In genomic region chr15:10628131-10628979, GRCm38 (mm10) we compare ENCODE assay signal across 16 mouse cellular contexts.
DNase-seq lines count a peak whose midpoint lies in the region; ATAC-seq and TF ChIP-seq lines count a peak whose summit lies in the region.
"Had no signal": no experiment of that assay in that cellular context is flagged by ENCODE, and none has a peak within 500 bp of the region (broad histone marks: within the 10 kb centered on the region; RNA-seq: fewer than 3 reads in every experiment).

No protein-coding gene starts in this region.

- H3K27me3 ChIP-seq in forebrain, embryonic 10.5 days (ENCODE audit: poor library complexity, severe bottlenecking), result no peaks in the 10 kb centered on the region
- no peaks in the 10 kb centered on the region for H3K27me3 ChIP-seq in forebrain, embryonic 16.5 days (replicated peaks; ENCODE audit: control insufficient read depth, insufficient read depth, low read length)
- no peaks in the 10 kb centered on the region for H3K27me3 ChIP-seq in lung, embryonic 14.5 days (ENCODE audit: insufficient read depth, low read length)
- no peaks in the 10 kb centered on the region for H3K27me3 ChIP-seq in embryonic facial prominence, embryonic 15.5 days
- no peaks in the 10 kb centered on the region for H3K27me3 ChIP-seq in liver, embryonic 15.5 days
- H3K27me3 ChIP-seq: forebrain, embryonic 15.5 days; heart, embryonic 15.5 days; hindbrain, embryonic 13.5 days; midbrain, embryonic 15.5 days had no signal

- peaks cover 52% of the 10 kb centered on the region for H3K4me1 ChIP-seq in forebrain, embryonic 10.5 days
- H3K4me1 ChIP-seq in forebrain, embryonic 16.5 days (replicated peaks; ENCODE audit: control insufficient read depth, insufficient read depth, low read length), result no peaks in the 10 kb centered on the region
- H3K4me1 ChIP-seq in lung, embryonic 14.5 days (ENCODE audit: insufficient read depth), result 0 out of 2 replicates have a peak, but pooled peaks cover 5% of the 10 kb centered on the region
- peaks cover 46% of the 10 kb centered on the region for H3K4me1 ChIP-seq in embryonic facial prominence, embryonic 15.5 days
- H3K4me1 ChIP-seq in liver, embryonic 15.5 days (replicated peaks), result peaks cover 11% of the 10 kb centered on the region
- H3K4me1 ChIP-seq: forebrain, embryonic 15.5 days; heart, embryonic 15.5 days; midbrain, embryonic 15.5 days had no signal

- H3K4me2 ChIP-seq in forebrain, embryonic 16.5 days (ENCODE audit: low read length), result no peak overlapping the region
- H3K4me2 ChIP-seq in lung, embryonic 14.5 days, result 0 out of 2 replicates have a peak overlapping the region, but pooled peaks have one; percentile 15
- H3K4me2 ChIP-seq in embryonic facial prominence, embryonic 15.5 days (replicated peaks), result peak overlapping the region; percentile 22; the same call in 1 of the 2 replicates
- H3K4me2 ChIP-seq in liver, embryonic 15.5 days, result no peak overlapping the region
- H3K4me2 ChIP-seq: forebrain, embryonic 15.5 days; heart, embryonic 15.5 days; hindbrain, embryonic 13.5 days; midbrain, embryonic 15.5 days had no signal

- no peak overlapping the region for H3K4me3 ChIP-seq in forebrain, embryonic 10.5 days
- H3K4me3 ChIP-seq in forebrain, embryonic 16.5 days (replicated peaks; ENCODE audit: low read length), result no peak overlapping the region
- no peak overlapping the region for H3K4me3 ChIP-seq in lung, embryonic 14.5 days (ENCODE audit: low read depth, low read length)
- H3K4me3 ChIP-seq in embryonic facial prominence, embryonic 15.5 days (replicated peaks), result no peak overlapping the region
- no peak overlapping the region for H3K4me3 ChIP-seq in liver, embryonic 15.5 days (replicated peaks)
- H3K4me3 ChIP-seq: forebrain, embryonic 15.5 days; heart, embryonic 15.5 days; hindbrain, embryonic 13.5 days; midbrain, embryonic 15.5 days had no signal

- no peak for ATAC-seq in forebrain, embryonic 16.5 days
- ATAC-seq in lung, embryonic 14.5 days (ENCODE audit: insufficient read depth), result peak; percentile 74
- peak; percentile 89 for ATAC-seq in embryonic facial prominence, embryonic 15.5 days (ENCODE audit: insufficient number of reproducible peaks, low FRiP score, low TSS enrichment, low read depth)
- ATAC-seq in liver, embryonic 15.5 days (ENCODE audit: insufficient read depth), result no peak
- ATAC-seq: forebrain, embryonic 15.5 days; midbrain, embryonic 15.5 days had no signal

- peaks cover 49% of the 10 kb centered on the region for H3K36me3 ChIP-seq in forebrain, embryonic 10.5 days (replicated peaks)
- H3K36me3 ChIP-seq in forebrain, embryonic 16.5 days (ENCODE audit: control insufficient read depth, insufficient read depth), result no peaks in the 10 kb centered on the region
- H3K36me3 ChIP-seq in lung, embryonic 14.5 days (ENCODE audit: insufficient read depth), result peaks cover 21% of the 10 kb centered on the region
- peaks cover 13% of the 10 kb centered on the region; the same call in 1 of the 2 replicates for H3K36me3 ChIP-seq in embryonic facial prominence, embryonic 15.5 days
- no peaks in the 10 kb centered on the region for H3K36me3 ChIP-seq in liver, embryonic 15.5 days (replicated peaks)
- H3K36me3 ChIP-seq: heart, embryonic 15.5 days; midbrain, embryonic 15.5 days had no signal

- no peak overlapping the region for H3K9ac ChIP-seq in forebrain, embryonic 16.5 days (replicated peaks; ENCODE audit: low read depth, low read length)
- no peak overlapping the region for H3K9ac ChIP-seq in lung, embryonic 14.5 days
- H3K9ac ChIP-seq in embryonic facial prominence, embryonic 15.5 days, result no peak overlapping the region
- no peak overlapping the region for H3K9ac ChIP-seq in liver, embryonic 15.5 days
- H3K9ac ChIP-seq: forebrain, embryonic 15.5 days; heart, embryonic 15.5 days; hindbrain, embryonic 13.5 days; midbrain, embryonic 15.5 days had no signal

- peak overlapping the region; percentile 60; the same call in 1 of the 2 replicates for H3K27ac ChIP-seq in forebrain, embryonic 10.5 days
- no peak overlapping the region for H3K27ac ChIP-seq in forebrain, embryonic 16.5 days (ENCODE audit: low read length)
- peak overlapping the region; percentile 32; the same call in 1 of the 2 replicates for H3K27ac ChIP-seq in lung, embryonic 14.5 days (ENCODE audit: low read depth)
- peak overlapping the region; percentile 94 for H3K27ac ChIP-seq in embryonic facial prominence, embryonic 15.5 days (replicated peaks)
- peak overlapping the region; percentile 24; the same call in 1 of the 2 replicates for H3K27ac ChIP-seq in liver, embryonic 15.5 days (replicated peaks)
- H3K27ac ChIP-seq: forebrain, embryonic 15.5 days; heart, embryonic 15.5 days; hindbrain, embryonic 13.5 days; midbrain, embryonic 15.5 days had no signal

- TF ChIP-seq CTCF in lung, embryonic 14.5 days (IDR thresholded peaks at IDR 0.05; ENCODE audit: low read depth), result no peak

- WGBS in forebrain, embryonic 10.5 days, result 74% methylated on average over 16 of the region's 16 CpGs
- 87% methylated on average over 16 of the region's 16 CpGs for WGBS in forebrain, embryonic 16.5 days
- WGBS in lung, embryonic 14.5 days, result 41% methylated on average over 16 of the region's 16 CpGs
- WGBS in embryonic facial prominence, embryonic 15.5 days, result 28% methylated on average over 16 of the region's 16 CpGs
- 71% methylated on average over 16 of the region's 16 CpGs for WGBS in liver, embryonic 15.5 days (ENCODE audit: insufficient replicate concordance)

- no peaks in the 10 kb centered on the region for H3K9me3 ChIP-seq in forebrain, embryonic 10.5 days
- H3K9me3 ChIP-seq in forebrain, embryonic 16.5 days (ENCODE audit: control insufficient read depth, low read length), result no peaks in the 10 kb centered on the region
- no peaks in the 10 kb centered on the region for H3K9me3 ChIP-seq in lung, embryonic 14.5 days (ENCODE audit: low read depth, low read length)
- H3K9me3 ChIP-seq in embryonic facial prominence, embryonic 15.5 days (replicated peaks), result no peaks in the 10 kb centered on the region
- H3K9me3 ChIP-seq in liver, embryonic 15.5 days (replicated peaks), result no peaks in the 10 kb centered on the region
- H3K9me3 ChIP-seq: forebrain, embryonic 15.5 days; heart, embryonic 15.5 days; hindbrain, embryonic 13.5 days; midbrain, embryonic 15.5 days had no signal

- no peak for DNase-seq in forebrain, embryonic 10.5 days (ENCODE audit: extremely low spot score, low spot score)
- DNase-seq in lung, embryonic 14.5 days, result peak; percentile 49
- no peak for DNase-seq in lung, adult 18-20 months
- no peak for DNase-seq in layer of hippocampus, postnatal 36 days
- DNase-seq in retina, postnatal 1 day, result no peak
- DNase-seq: adrenal gland, adult 2 months; cerebellum, adult 2 months; kidney, adult 2 months; thymus, postnatal 14 days had no signal

Comparison
In these comparisons a context has a peak if more than half of its experiments do, and no peak if none do; other contexts are left out.
1. ATAC-seq: peak in lung, embryonic 14.5 days (single experiment) and embryonic facial prominence, embryonic 15.5 days (single experiment); none in forebrain, embryonic 16.5 days (single experiment) and liver, embryonic 15.5 days (single experiment).
2. H3K4me2 ChIP-seq: peak in lung, embryonic 14.5 days (single experiment) and embryonic facial prominence, embryonic 15.5 days (single experiment); none in forebrain, embryonic 16.5 days (single experiment) and liver, embryonic 15.5 days (single experiment).